Mouse (Mus musculus) cortical plate, adult 2 months (tissue): Measurements from ENCODE around the gene Pkdcc. TPM values are rescaled to one million over a fixed set of nuclear protein-coding genes. Genes with fewer than 3 reads are reported as not detected.

ENCODE experiments used
- H3K27ac ChIP-seq: fragments of 200-500 bp; 2 replicates; pipeline ENCODE4 v1.5.1; 2012; ENCODE audit warnings: low read length, control low read depth, inconsistent platforms; ENCODE audit not compliant: insufficient read depth
- H3K4me1 ChIP-seq: fragments of 200-500 bp; 2 replicates; pipeline ENCODE4 v1.6.1; 2011; ENCODE audit warnings: low read length; ENCODE audit not compliant: control insufficient read depth, insufficient read depth
- H3K4me3 ChIP-seq: fragments of 200-500 bp; 2 replicates; pipeline ENCODE4 v1.5.1; 2011; ENCODE audit warnings: mild to moderate bottlenecking, low read length, control low read depth; ENCODE audit not compliant: insufficient read depth
- CTCF ChIP-seq: fragments of 200-500 bp; IDR thresholded peaks from 2 replicates; pipeline ENCODE4 v1.5.1; 2011; ENCODE audit warnings: mild to moderate bottlenecking, control low read depth, low read length; ENCODE audit not compliant: insufficient read depth; ENCODE audit errors: extremely low read depth
- POLR2A ChIP-seq: fragments of 200-500 bp; IDR thresholded peaks from 2 replicates; pipeline ENCODE4 v1.6.1; 2011; ENCODE audit warnings: mild to moderate bottlenecking, low read length, control low read depth; ENCODE audit not compliant: insufficient read depth; ENCODE audit errors: extremely low read depth
- polyA plus RNA-seq: library from polyadenylated mRNA; depleted of rRNA; stranded (reverse); fragments of >200 nt; gene quantifications from 2 replicates; pipeline ENCODE4 v1.2.3, GENCODE M21; 2012

Pkdcc gene
- polyA plus RNA-seq, 1 experiment, result 19.2 TPM

DNA sequence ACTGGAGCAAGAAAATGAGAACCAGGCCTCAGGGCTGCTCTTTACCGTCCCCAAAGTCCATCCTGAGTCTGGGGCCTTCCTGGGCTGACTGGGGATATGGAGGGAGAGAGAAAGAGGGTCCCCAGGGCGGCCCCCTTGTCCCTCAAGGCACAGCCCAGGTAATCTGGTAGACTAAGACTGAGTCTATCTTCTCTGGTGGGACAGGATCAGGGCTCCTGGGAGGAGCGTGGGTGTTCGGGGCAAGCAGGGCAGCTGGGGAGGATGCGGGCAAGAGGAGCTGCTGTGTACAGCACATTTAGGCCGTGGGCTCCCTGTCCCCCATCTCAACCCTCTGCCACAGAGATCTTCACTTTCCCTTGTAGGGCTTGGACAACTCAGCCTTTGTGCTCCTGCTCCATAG lies 3.6 kb downstream of the Pkdcc start:
- H3K27ac ChIP-seq, result no peak overlapping the region
- no peak overlapping the region for H3K4me3 ChIP-seq
- TF ChIP-seq CTCF, result no peak
- no peak for TF ChIP-seq POLR2A
- peaks cover 7% of the 10 kb centered on the region for H3K4me1 ChIP-seq

DNA sequence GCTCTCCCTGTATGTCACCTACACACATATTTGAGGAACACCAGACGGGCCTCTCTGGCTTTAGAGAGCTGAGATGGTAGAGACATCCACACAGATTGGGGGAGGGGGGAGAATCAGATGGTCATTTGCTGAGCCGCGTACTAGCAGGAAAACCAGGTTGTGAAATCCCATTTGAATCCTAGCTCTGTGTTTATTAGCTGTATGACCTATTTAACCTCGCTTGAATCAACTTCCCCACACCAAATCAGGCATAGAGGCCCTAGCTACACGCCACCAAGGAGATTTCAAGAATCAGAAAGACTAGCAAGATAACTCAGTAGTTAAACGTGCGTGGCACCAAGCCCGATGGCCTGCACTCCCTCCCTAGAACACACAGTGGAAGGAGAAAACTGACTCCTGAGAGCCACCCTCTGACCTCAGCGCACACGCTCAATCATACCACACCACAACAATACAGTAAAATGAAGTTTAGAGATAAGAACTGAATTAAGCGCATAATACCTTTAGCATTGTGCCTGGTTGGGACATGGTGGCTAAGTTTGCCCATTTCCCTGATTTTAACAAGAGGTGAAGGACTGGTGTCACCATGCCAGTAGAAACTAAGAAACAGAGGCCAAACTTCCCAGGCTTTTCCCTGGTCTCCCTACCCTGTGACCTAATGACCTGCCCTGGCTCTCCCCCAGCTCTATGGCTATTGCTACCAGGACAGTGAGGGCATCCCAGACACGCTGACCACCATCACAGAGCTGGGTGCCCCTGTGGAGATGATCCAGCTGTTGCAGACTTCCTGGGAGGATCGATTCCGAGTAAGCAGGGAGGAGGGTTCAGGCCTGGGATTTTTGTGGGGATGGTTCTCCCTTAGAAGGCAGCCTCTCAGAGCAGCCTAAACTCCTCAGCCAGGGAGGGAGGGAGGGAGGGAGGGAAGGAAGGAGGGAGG lies 4.5 kb downstream of the Pkdcc start:
- H3K27ac ChIP-seq, result no peak overlapping the region
- TF ChIP-seq POLR2A (no peak), CTCF (no peak)
- peaks cover 7% of the 10 kb centered on the region for H3K4me1 ChIP-seq
- no peak overlapping the region for H3K4me3 ChIP-seq

DNA sequence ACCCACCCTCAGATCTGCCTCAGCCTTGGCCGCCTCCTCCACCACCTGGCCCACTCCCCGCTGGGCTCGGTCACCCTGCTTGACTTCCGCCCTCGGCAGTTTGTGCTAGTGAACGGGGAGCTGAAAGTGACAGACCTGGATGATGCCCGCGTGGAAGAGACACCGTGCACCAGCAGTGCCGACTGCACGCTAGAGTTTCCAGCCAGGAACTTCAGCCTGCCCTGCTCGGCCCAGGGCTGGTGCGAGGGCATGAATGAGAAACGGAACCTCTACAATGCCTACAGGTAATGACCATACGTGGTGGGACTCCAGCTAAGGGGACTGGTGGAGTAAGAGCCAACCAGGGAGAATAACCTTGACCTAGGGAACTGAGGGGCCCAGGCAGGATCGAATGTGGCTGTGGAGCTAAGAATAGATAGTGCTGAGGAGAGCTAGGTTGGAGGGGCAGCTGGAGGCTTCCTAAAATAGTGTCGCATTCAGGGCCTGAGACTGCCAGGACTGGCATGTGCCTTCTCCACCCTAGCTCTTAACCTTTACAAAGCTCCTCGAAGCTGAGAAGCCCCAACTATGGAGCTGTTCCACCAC lies 6.0 kb downstream of the Pkdcc start:
- no peak for TF ChIP-seq POLR2A
- TF ChIP-seq CTCF, result no peak

DNA sequence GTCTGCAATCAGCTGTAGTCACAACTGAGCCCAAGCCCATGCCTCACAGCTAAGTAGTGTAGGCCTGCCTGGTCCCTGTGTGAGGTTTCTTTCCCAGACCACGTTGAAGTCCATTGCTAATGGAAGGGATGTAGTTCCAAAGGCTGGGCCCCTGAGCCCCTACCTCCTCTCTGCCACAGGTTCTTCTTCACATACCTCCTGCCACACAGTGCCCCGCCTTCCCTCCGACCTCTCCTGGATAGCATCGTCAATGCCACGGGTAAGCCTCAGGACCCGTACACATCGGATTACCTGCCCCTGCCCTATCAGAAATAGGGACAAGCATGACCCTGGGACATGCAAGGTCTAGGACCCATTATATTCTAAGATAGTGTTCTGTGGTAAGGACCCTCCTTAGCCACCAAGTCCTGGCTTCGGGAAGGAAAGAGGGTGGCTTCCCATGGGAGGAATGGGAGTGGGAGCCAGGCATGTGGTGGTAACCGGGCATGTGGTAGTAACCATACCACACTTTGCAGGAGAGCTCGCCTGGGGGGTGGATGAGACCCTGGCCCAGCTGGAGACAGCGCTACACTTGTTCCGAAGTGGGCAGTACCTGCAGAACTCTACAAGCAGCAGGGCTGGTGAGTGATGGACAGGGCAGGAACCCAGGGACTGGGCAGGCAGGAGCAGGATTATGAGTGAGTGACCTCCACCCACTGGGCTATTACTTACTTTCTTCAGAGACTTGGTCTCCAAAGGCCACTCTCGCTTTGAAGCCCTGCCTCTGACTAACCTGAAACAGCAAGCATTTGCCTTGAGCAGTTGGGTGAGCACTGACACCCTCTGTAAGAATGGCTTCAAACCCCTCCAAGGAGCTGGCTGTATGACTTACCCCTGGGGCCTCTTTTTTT lies 6.8 kb downstream of the Pkdcc start:
- H3K4me1 ChIP-seq, result peaks cover 7% of the 10 kb centered on the region
- no peak overlapping the region for H3K4me3 ChIP-seq
- TF ChIP-seq CTCF (no peak), POLR2A (no peak)
- H3K27ac ChIP-seq, result no peak overlapping the region

More for the DNA sequence above, 6.0 kb downstream of the Pkdcc start:
- Histone ChIP-seq H3K27ac (no peak overlapping the region), H3K4me3 (no peak overlapping the region), H3K4me1 (peaks cover 7% of the 10 kb centered on the region)

DNA sequence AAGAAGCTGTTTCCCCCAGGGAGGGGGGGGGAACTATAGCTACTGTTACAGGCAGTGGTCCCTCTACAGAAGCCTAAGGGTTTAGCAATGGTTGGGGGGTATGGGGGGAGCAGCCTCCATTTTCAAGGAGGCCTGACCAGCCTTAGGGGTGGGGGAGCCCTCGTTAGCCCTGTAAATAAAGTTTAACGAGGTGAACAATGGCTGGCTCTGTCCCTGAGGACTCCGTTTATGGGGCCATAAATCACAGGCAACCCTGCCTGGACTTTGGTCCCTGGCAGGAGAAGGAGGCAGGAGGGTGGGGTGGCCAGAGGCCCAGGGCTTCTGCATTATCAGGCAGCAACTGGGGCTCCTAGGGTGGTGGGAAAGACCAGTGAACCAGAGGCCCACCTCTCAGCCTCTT lies 7.6 kb downstream of the Pkdcc start:
- Histone ChIP-seq H3K4me3 (no peak overlapping the region), H3K4me1 (peaks cover 6% of the 10 kb centered on the region), H3K27ac (no peak overlapping the region)
- TF ChIP-seq POLR2A, result no peak
- no peak for TF ChIP-seq CTCF

DNA sequence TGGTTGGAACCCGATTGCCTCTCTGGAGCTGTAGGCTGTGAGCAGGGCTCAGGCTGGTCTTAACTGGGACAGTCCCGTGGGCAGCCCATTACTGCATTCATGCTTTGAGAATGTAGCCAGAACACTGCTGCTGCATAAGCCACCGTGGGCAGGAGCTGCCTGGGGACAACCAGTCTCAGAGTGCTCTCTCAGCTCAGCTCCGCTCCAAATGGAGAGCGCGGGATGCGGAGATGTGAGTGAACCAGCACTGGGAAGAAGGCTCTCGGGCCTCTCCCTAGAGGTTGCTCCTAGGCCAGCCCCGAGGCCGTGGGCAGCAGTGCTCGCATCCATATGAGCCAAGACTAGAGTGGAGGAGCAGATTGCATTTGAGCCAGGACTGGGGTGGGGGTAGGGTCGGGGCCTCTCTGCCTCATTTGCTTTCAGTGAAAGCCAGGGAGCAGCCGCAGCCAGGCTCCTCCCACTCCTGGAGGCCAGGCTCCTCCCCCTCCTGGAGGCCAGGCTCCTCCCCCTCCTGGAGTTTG lies 9.4 kb downstream of the Pkdcc start:
- Histone ChIP-seq H3K4me3 (no peak overlapping the region), H3K27ac (no peak overlapping the region), H3K4me1 (no peaks in the 10 kb centered on the region)
- TF ChIP-seq CTCF, result no peak
- TF ChIP-seq POLR2A, result no peak

DNA sequence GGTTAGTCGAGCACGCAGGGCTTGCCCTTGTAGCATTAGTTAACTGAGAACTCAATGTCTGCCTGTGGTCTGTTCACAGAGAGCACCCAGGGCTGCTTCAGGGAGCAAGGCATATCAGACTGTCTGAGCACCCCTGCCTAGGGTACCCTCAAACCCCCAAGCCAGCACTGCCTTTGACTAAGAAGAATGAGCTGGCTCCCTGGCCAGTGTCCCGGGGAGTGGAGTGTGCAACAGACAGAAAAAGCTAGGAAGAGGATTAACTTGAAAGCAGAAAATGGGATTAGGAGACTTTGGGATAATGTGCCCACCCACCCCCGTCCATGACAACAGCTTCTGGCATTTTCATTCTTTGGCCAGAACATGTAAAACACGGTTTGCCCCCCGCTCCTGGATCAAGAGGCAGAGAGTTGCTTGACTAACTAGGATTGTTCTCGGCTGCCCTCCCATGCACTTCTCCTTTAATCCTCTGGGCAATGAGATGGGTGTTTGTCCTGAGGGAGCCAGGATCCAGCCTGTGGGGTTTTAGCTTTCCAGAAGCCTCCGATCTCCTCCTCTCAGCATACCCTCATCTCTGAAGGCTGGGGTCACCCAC lies 11.4 kb downstream of the Pkdcc start:
- no peak overlapping the region for H3K4me3 ChIP-seq
- H3K4me1 ChIP-seq, result no peaks in the 10 kb centered on the region
- H3K27ac ChIP-seq, result no peak overlapping the region
- TF ChIP-seq POLR2A, result no peak
- no peak for TF ChIP-seq CTCF

DNA sequence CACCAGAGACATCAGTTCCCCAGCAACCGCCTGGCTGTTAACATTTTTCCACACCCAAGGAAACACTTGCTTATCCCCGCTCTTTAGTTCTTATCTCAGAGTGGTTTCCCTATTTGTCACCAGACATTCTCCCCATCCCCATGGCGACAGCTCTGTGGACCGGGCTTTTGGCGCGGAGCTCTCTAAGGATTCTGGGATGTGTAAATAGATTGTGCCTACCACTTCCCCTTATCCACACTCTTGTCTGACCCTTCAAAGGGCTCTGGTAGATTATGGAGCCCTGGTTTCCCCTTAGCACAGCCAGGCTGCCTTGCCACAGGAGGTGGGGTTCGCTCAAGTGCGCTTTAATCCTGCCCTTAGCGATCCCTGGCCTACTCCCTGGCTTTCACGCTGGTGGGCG lies 16.3 kb downstream of the Pkdcc start:
- no peak overlapping the region for H3K27ac ChIP-seq
- TF ChIP-seq CTCF (no peak), POLR2A (no peak)
- H3K4me3 ChIP-seq, result no peak overlapping the region
- no peaks in the 10 kb centered on the region for H3K4me1 ChIP-seq

DNA sequence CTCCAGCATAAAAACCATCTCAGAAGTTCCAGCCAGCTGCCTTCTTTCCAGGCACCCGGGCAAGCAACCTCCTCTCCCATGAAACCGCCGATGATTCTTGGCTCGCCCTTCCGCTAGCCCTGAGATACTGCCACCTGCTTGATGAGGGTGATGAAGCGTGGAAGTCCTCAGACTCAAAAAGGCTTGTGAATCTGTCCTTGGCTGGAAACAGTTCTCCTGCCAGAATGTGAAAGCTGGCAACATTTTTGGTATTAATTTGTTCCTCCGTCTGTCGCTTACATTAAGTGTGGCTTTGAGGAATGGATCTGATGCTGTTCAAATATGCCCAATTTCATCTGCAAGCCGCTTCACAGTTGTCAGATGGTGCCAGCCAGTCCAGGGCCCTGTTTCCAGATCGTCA lies 20.1 kb downstream of the Pkdcc start:
- Histone ChIP-seq H3K4me3 (no peak overlapping the region), H3K27ac (no peak overlapping the region), H3K4me1 (no peaks in the 10 kb centered on the region)
- TF ChIP-seq CTCF, result no peak
